Mouse (Mus musculus): ENCODE results near the gene Nrip2. TPM values are rescaled to one million over a fixed set of nuclear protein-coding genes. Genes with fewer than 3 reads are reported as not detected.

Gene Nrip2
- total and polyA plus RNA-seq, 2 experiments from 2014 or later: 8.4 to 10.8 TPM

GRCm38 (mm10) chr6:128460729-128461503 lies 61.8 kb downstream of the Nrip2 start:
- no peaks in the 10 kb centered on the region for H3K4me1 ChIP-seq (ENCODE audit: insufficient read depth, low read length)
- no peaks in the 10 kb centered on the region for H3K36me3 ChIP-seq (ENCODE audit: insufficient read depth, low read length)
- no peak for DNase-seq (ENCODE audit: low spot score)
- no peak overlapping the region for H3K4me2 ChIP-seq (ENCODE audit: low read depth, low read length)
- no peak overlapping the region for H3K9ac ChIP-seq (replicated peaks; ENCODE audit: low read length)
- no peaks in the 10 kb centered on the region for H3K9me3 ChIP-seq (ENCODE audit: low read length)
- H3K27me3 ChIP-seq (ENCODE audit: insufficient read depth, low read length): no peaks in the 10 kb centered on the region
- WGBS: 76% methylated on average over 14 of the region's 14 CpGs
- no peak overlapping the region for H3K4me3 ChIP-seq (ENCODE audit: low read length)
- no peak for ATAC-seq
- TF ChIP-seq CTCF (IDR thresholded peaks at IDR 0.05; ENCODE audit: low read depth): no peak
- no peak overlapping the region for H3K27ac ChIP-seq

GRCm38 (mm10) chr6:128461606-128462005 lies 62.5 kb downstream of the Nrip2 start:
- no peak overlapping the region for H3K27ac ChIP-seq
- DNase-seq (ENCODE audit: low spot score): no peak
- no peaks in the 10 kb centered on the region for H3K27me3 ChIP-seq (ENCODE audit: insufficient read depth, low read length)
- no peak overlapping the region for H3K9ac ChIP-seq (replicated peaks; ENCODE audit: low read length)
- H3K9me3 ChIP-seq (ENCODE audit: low read length): no peaks in the 10 kb centered on the region
- no peaks in the 10 kb centered on the region for H3K4me1 ChIP-seq (ENCODE audit: insufficient read depth, low read length)
- TF ChIP-seq CTCF (IDR thresholded peaks at IDR 0.05; ENCODE audit: low read depth): no peak
- no peak for ATAC-seq
- no peaks in the 10 kb centered on the region for H3K36me3 ChIP-seq (ENCODE audit: insufficient read depth, low read length)
- no peak overlapping the region for H3K4me2 ChIP-seq (ENCODE audit: low read depth, low read length)
- no peak overlapping the region for H3K4me3 ChIP-seq (ENCODE audit: low read length)

GRCm38 (mm10) chr6:128464996-128465395 lies 65.9 kb downstream of the Nrip2 start:
- H3K4me2 ChIP-seq (ENCODE audit: low read depth, low read length): no peak overlapping the region
- no peak overlapping the region for H3K4me3 ChIP-seq (ENCODE audit: low read length)
- no peaks in the 10 kb centered on the region for H3K9me3 ChIP-seq (ENCODE audit: low read length)
- DNase-seq (ENCODE audit: low spot score) (no peak), ATAC-seq (no peak)
- H3K36me3 ChIP-seq (ENCODE audit: insufficient read depth, low read length): no peaks in the 10 kb centered on the region
- 86% methylated on average over 4 of the region's 4 CpGs for WGBS
- no peak overlapping the region for H3K27ac ChIP-seq
- no peak overlapping the region for H3K9ac ChIP-seq (replicated peaks; ENCODE audit: low read length)
- no peaks in the 10 kb centered on the region for H3K27me3 ChIP-seq (ENCODE audit: insufficient read depth, low read length)
- no peak for TF ChIP-seq CTCF (IDR thresholded peaks at IDR 0.05; ENCODE audit: low read depth)
- H3K4me1 ChIP-seq (ENCODE audit: insufficient read depth, low read length): no peaks in the 10 kb centered on the region

Other genes starting within 250 kb of the Nrip2 start
- 0.84 and 0.97 TPM in 2 replicates for gene Tead4, start 98.5 kb upstream of the Nrip2 start, total RNA-seq (2014; rRNA removed)
- gene Tead4, start 98.5 kb upstream of the Nrip2 start, polyA plus RNA-seq (2015; fragmentation: Nextera tagmentation; extraction: Ambion mirVana): 0.45 and 0.77 TPM in 2 replicates
- 12.8 and 16.4 TPM in 2 replicates for gene Tulp3, start 43.4 kb upstream of the Nrip2 start, total RNA-seq (2014; rRNA removed)
- 15.8 and 17.5 TPM in 2 replicates for gene Tulp3, start 43.4 kb upstream of the Nrip2 start, polyA plus RNA-seq (2015; fragmentation: Nextera tagmentation; extraction: Ambion mirVana)
- 22.8 and 23.1 TPM in 2 replicates for gene Rhno1, start 36.4 kb upstream of the Nrip2 start, total RNA-seq (2014; rRNA removed)
- gene Rhno1, start 36.4 kb upstream of the Nrip2 start, polyA plus RNA-seq (2015; fragmentation: Nextera tagmentation; extraction: Ambion mirVana): 53.9 and 55.2 TPM in 2 replicates
- 9.7 and 14.4 TPM in 2 replicates for gene Foxm1, start 36.3 kb upstream of the Nrip2 start, total RNA-seq (2014; rRNA removed)
- gene Foxm1, start 36.3 kb upstream of the Nrip2 start, polyA plus RNA-seq (2015; fragmentation: Nextera tagmentation; extraction: Ambion mirVana): 7.2 and 7.5 TPM in 2 replicates
- 1.4 TPM in 1 of 2 replicates, not detected in the other for gene Tex52, start 23.8 kb upstream of the Nrip2 start, total RNA-seq (2014; rRNA removed)
- 0.20 and 0.25 TPM in 2 replicates for gene Tex52, start 23.8 kb upstream of the Nrip2 start, polyA plus RNA-seq (2015; fragmentation: Nextera tagmentation; extraction: Ambion mirVana)
- not detected in 2 replicates for gene Gm44596, start 23.8 kb upstream of the Nrip2 start, total RNA-seq (2014; rRNA removed)
- gene Gm44596, start 23.8 kb upstream of the Nrip2 start, polyA plus RNA-seq (2015; fragmentation: Nextera tagmentation; extraction: Ambion mirVana): not detected in 2 replicates
- gene Itfg2, start 25.6 kb downstream of the Nrip2 start, total RNA-seq (2014; rRNA removed): 33.7 and 80.8 TPM in 2 replicates
- 34.0 and 34.1 TPM in 2 replicates for gene Itfg2, start 25.6 kb downstream of the Nrip2 start, polyA plus RNA-seq (2015; fragmentation: Nextera tagmentation; extraction: Ambion mirVana)
- 161 and 164 TPM in 2 replicates for gene Fkbp4, start 39.4 kb downstream of the Nrip2 start, total RNA-seq (2014; rRNA removed)
- 238 and 246 TPM in 2 replicates for gene Fkbp4, start 39.4 kb downstream of the Nrip2 start, polyA plus RNA-seq (2015; fragmentation: Nextera tagmentation; extraction: Ambion mirVana)
- 0.14 TPM in 1 of 2 replicates, not detected in the other for gene Pzp, start 127.4 kb downstream of the Nrip2 start, total RNA-seq (2014; rRNA removed)
- 0.03 and 0.18 TPM in 2 replicates for gene Pzp, start 127.4 kb downstream of the Nrip2 start, polyA plus RNA-seq (2015; fragmentation: Nextera tagmentation; extraction: Ambion mirVana)
- 0.79 and 1.6 TPM in 2 replicates for gene A2ml1, start 182.3 kb downstream of the Nrip2 start, total RNA-seq (2014; rRNA removed)
- gene A2ml1, start 182.3 kb downstream of the Nrip2 start, polyA plus RNA-seq (2015; fragmentation: Nextera tagmentation; extraction: Ambion mirVana): 13.2 and 13.8 TPM in 2 replicates
- gene Klrb1a, start 224.2 kb downstream of the Nrip2 start, total RNA-seq (2014; rRNA removed): not detected in 2 replicates
- not detected in 2 replicates for gene Klrb1a, start 224.2 kb downstream of the Nrip2 start, polyA plus RNA-seq (2015; fragmentation: Nextera tagmentation; extraction: Ambion mirVana)